Comparison of ENCODE assay signal across 8 mouse cellular contexts in genomic region chr7:80023621-80024435, GRCm38 (mm10). TPM values are rescaled to one million over a fixed set of nuclear protein-coding genes. Genes with fewer than 3 reads are reported as not detected.
A peak's percentile ranks its signal among the peaks of the same experiment; 100 is the strongest.
DNase-seq lines count a peak whose midpoint lies in the region; ATAC-seq lines count a peak whose summit lies in the region.

No protein-coding gene starts in this region.

- 64% methylated on average over 5 of the region's 5 CpGs for WGBS in heart, embryonic 10.5 days
- WGBS in forebrain, embryonic 15.5 days, result 63% methylated on average over 5 of the region's 5 CpGs
- 73% methylated on average over 5 of the region's 5 CpGs for WGBS in midbrain, embryonic 11.5 days

- H3K4me2 ChIP-seq in forebrain, embryonic 15.5 days (replicated peaks), result peak overlapping the region; percentile 90; the same call in 1 of the 2 replicates
- peak overlapping the region; percentile 98; the same call in 1 of the 2 replicates for H3K4me2 ChIP-seq in midbrain, embryonic 11.5 days

- peaks cover 37% of the 10 kb centered on the region for H3K4me1 ChIP-seq in heart, embryonic 10.5 days
- peaks cover 31% of the 10 kb centered on the region for H3K4me1 ChIP-seq in forebrain, embryonic 15.5 days
- H3K4me1 ChIP-seq in midbrain, embryonic 11.5 days (ENCODE audit: control insufficient read depth, insufficient read depth, low read length), result peaks cover 18% of the 10 kb centered on the region

- no peaks in the 10 kb centered on the region for H3K27me3 ChIP-seq in heart, embryonic 10.5 days (ENCODE audit: insufficient read depth, poor library complexity, severe bottlenecking)
- H3K27me3 ChIP-seq in forebrain, embryonic 15.5 days, result no peaks in the 10 kb centered on the region
- H3K27me3 ChIP-seq in midbrain, embryonic 11.5 days (ENCODE audit: control insufficient read depth, insufficient read depth, low read length), result no peaks in the 10 kb centered on the region

- no peak overlapping the region for H3K9ac ChIP-seq in forebrain, embryonic 15.5 days (replicated peaks)
- H3K9ac ChIP-seq in midbrain, embryonic 11.5 days (ENCODE audit: low read length), result peak overlapping the region; percentile 98

- ATAC-seq in forebrain, embryonic 15.5 days (replicated peaks), result peak; percentile 6
- no peak for ATAC-seq in midbrain, embryonic 11.5 days (ENCODE audit: low FRiP score)

- no peaks in the 10 kb centered on the region for H3K9me3 ChIP-seq in heart, embryonic 10.5 days
- no peaks in the 10 kb centered on the region for H3K9me3 ChIP-seq in forebrain, embryonic 15.5 days
- no peaks in the 10 kb centered on the region for H3K9me3 ChIP-seq in midbrain, embryonic 11.5 days (ENCODE audit: control insufficient read depth, low read length)

- DNase-seq in heart, embryonic 10.5 days (ENCODE audit: low spot score), result no peak
- no peak for DNase-seq in heart, adult 8-10 months (ENCODE audit: low spot score)
- peak; percentile 65 for DNase-seq in Muller cell, postnatal 12 days (ENCODE audit: inconsistent ontology term)
- DNase-seq in kidney, postnatal 25 days, result peak; percentile 27 to 57
- no peak for DNase-seq in midbrain, embryonic 11.5 days (ENCODE audit: low spot score, missing footprints)
- DNase-seq in yolk sac, embryonic 10.5 days (ENCODE audit: low spot score), result peak; percentile 47
- DNase-seq in ovary, postnatal 10 days (ENCODE audit: low spot score), result no peak

- peak overlapping the region; percentile 99; the same call in 1 of the 2 replicates for H3K27ac ChIP-seq in heart, embryonic 10.5 days
- H3K27ac ChIP-seq in forebrain, embryonic 15.5 days (replicated peaks), result peak overlapping the region; percentile 98
- peak overlapping the region; percentile 98 for H3K27ac ChIP-seq in midbrain, embryonic 11.5 days (ENCODE audit: low read depth, low read length)

- peak overlapping the region; percentile 93 for H3K4me3 ChIP-seq in heart, embryonic 10.5 days
- peak overlapping the region; percentile 68; the same call in 1 of the 2 replicates for H3K4me3 ChIP-seq in forebrain, embryonic 15.5 days
- peak overlapping the region; percentile 92 for H3K4me3 ChIP-seq in midbrain, embryonic 11.5 days (ENCODE audit: low read depth, low read length)

- H3K36me3 ChIP-seq in heart, embryonic 10.5 days, result no peaks in the 10 kb centered on the region
- H3K36me3 ChIP-seq in forebrain, embryonic 15.5 days, result no peaks in the 10 kb centered on the region
- no peaks in the 10 kb centered on the region for H3K36me3 ChIP-seq in midbrain, embryonic 11.5 days (ENCODE audit: control insufficient read depth, insufficient read depth, low read length)

RNA-seq across cellular contexts. Expression of gene Zfp710, which starts 0.8 kb away (rescaled TPM):
- polyA plus RNA-seq in heart, embryonic 10.5 days (2016; fragmentation: Nextera tagmentation; extraction: Ambion mirVana), result 14.8 and 20.8 TPM in 2 replicates
- 10 to 100 TPM; 28.5 to 39.5 (median 31.3) TPM for total RNA-seq in heart, adult 8-10 months (2022)
- polyA plus RNA-seq in forebrain, embryonic 15.5 days (2015; fragmentation: Nextera tagmentation; extraction: Ambion mirVana), result 21.1 and 22.1 TPM in 2 replicates
- polyA plus RNA-seq in midbrain, embryonic 11.5 days (2014; fragmentation: Nextera tagmentation; extraction: Ambion mirVana), result 25.6 and 31.3 TPM in 2 replicates

Comparison
In these comparisons a context has a peak if more than half of its experiments do, and no peak if none do; other contexts are left out.
1. DNase-seq: peak in Muller cell, postnatal 12 days (single experiment), kidney, postnatal 25 days (2 of 2) and yolk sac, embryonic 10.5 days (single experiment); none in heart, embryonic 10.5 days (single experiment), heart, adult 8-10 months (single experiment), midbrain, embryonic 11.5 days (single experiment) and ovary, postnatal 10 days (single experiment).
2. Peak in every context shown above with its lines, with median percentiles within 50 percentile points of each other: H3K27ac ChIP-seq and H3K4me3 ChIP-seq.